Mouse (Mus musculus): ENCODE data around the gene Ppcdc.

DNA sequence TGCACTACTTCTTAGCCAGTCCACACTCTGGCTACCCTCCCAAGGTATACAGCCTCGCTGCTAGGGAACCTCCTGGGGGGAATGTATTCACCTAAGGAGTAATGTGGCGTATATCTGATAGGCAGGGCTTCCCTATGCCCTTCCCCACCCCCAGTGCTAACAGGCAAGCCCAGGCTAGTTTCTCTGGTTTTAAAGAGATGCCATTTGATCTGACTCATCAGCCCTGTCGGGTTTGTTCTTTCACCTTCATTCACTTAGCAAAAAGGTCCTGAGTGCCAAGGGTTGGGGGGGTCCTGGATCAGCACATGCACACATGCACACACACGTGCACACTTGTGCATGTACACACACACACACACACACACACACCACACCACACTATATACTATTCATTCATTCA lies 12.0 kb downstream of the Ppcdc start:
- TF ChIP-seq POLR2A (IDR thresholded peaks at IDR 0.05; ENCODE audit: insufficient read length, low read depth) (no peak), TCF12 (IDR thresholded peaks at IDR 0.05; ENCODE audit: insufficient read depth, poor library complexity, severe bottlenecking) (peak; percentile 10), TCF3 (IDR thresholded peaks at IDR 0.05; ENCODE audit: insufficient read length, low read depth) (no peak), MYOG (IDR thresholded peaks at IDR 0.05; ENCODE audit: control insufficient read depth in 1 of 3, insufficient read depth in 1 of 3, insufficient read length in 2 of 3, low read depth in 2 of 3) (no peak), REST (IDR thresholded peaks at IDR 0.05; ENCODE audit: insufficient read depth, insufficient read length) (no peak), MAX (IDR thresholded peaks at IDR 0.05; ENCODE audit: low read depth) (no peak)

All from myocyte (in vitro differentiated cells).